Mouse (Mus musculus) monocyte, adult 59 days (primary cell): ENCODE results near the gene F2rl1. TPM values are rescaled to one million over a fixed set of nuclear protein-coding genes. Genes with fewer than 3 reads are reported as not detected.

Source experiments
- total RNA-seq, 2 experiments: library from RNA; stranded (reverse); gene quantifications; one replicate each; pipeline ENCODE4 v1.2.4; 2023

The F2rl1 gene
- under 1 TPM in 1 of 2 experiments, not detected in 1; 0.24 TPM for total RNA-seq

DNA sequence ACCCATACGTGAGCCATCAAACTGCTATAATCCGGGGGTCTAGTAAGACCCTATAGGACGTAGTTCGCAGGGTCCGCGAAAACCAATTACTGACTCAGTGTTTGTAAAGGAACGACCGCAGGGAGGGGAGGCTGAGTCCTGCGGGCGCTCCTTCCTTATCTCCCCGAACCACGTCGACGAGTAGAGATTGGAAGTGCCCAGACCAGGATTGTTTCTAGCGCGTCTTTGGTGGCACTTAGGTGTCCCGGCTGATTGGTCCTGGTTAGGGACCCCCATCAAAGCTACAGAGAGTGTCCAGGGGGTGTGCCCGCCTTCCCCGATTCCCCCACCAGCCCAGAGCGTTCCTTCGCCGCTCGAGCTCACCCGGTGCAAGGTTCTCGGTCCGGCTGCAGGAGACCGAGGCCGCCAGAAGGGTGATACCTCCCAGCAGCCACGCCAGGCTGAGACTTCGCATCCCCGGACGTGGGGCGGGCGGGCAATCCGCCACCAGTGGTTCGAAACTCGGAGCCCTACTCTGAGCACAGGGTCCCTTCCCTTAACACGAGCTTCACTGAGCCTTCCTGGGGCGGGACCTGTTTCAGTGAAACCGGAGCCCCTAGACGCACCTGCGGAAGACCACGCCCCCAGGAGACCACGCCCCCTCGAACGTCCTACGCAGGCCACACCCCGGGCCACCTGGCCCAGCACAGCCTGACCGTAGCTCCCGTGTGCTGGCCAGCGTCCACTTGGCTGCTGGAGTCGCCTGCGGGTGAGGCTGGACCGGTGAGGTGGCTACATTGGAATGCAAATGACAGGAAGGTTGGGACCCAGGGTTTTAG is at the start of gene F2rl1:
TSS of gene F2rl1 (minus strand) at position 554 of the 818 bp plus-strand sequence.

DNA sequence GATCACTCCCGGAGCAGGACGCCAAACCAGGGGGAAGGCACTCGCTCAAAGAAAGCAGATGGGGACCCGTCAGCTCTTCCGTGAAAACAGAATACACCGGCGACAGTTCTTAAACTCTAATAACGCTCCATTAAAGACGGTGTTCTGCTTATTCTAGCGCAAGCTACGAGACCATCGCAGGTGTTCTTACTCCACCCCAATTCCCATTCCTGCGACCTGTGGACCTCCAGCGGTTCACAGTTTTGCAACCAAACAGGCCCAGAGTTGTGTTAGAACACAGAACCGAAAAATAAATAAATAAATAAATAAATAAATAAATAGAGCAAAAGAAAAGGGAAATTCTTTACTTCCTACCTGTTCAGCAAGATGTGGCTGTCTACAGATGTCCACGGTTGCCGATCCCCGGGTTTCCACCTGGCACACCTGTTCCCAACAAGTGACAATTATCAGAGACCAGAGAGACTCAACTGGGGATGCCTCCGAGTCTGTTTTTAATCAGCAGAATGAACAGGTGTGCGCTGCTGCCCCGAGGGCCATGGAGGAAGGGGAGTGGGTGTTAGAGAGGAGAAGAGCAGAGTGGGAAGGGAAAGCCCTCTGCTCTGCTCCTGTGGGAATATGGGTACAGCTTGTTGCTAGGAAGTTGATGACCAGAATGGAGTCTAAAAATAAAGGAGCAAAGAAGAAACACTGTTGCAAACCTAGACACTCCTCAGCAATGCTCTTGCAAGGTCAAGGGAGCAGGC is 46.2 kb downstream of the F2rl1 start, which contains the start of gene S100z:
TSS of gene S100z (minus strand) at position 51 of the 743 bp plus-strand sequence.

Other genes with a start within 250 kb of the F2rl1 start
- gene Zbed3, start 201.6 kb downstream of the F2rl1 start, total RNA-seq: 1 to 10 TPM; 5.7 to 7.6 TPM
- 10 to 100 TPM; 32.6 to 35.1 TPM for gene Aggf1, start 149.9 kb downstream of the F2rl1 start, total RNA-seq
- not detected for gene Crhbp, start 80.3 kb downstream of the F2rl1 start, total RNA-seq
- gene S100z, start 46.5 kb downstream of the F2rl1 start, total RNA-seq: not detected
- 1 to 10 TPM; 1.8 TPM for gene F2r, start 93.3 kb upstream of the F2rl1 start, total RNA-seq
- not detected for gene F2rl2, start 171.6 kb upstream of the F2rl1 start, total RNA-seq